Mouse (Mus musculus) urinary bladder, postnatal 36 days (tissue): ENCODE measurements at regions not wholly inside any gene's neighbourhood (a gene's known extent, or its start where the extent isn't known, plus 50 kb on each side); places are given as distances from the start of the nearest gene placed in this dataset.

Experiments
- DNase-seq, 2 experiments: peaks; one replicate each; pipeline ENCODE4 v3.0.0; 2022; ENCODE audit warnings: low spot score in 2 of 2, mixed read lengths in 1 of 2

DNA sequence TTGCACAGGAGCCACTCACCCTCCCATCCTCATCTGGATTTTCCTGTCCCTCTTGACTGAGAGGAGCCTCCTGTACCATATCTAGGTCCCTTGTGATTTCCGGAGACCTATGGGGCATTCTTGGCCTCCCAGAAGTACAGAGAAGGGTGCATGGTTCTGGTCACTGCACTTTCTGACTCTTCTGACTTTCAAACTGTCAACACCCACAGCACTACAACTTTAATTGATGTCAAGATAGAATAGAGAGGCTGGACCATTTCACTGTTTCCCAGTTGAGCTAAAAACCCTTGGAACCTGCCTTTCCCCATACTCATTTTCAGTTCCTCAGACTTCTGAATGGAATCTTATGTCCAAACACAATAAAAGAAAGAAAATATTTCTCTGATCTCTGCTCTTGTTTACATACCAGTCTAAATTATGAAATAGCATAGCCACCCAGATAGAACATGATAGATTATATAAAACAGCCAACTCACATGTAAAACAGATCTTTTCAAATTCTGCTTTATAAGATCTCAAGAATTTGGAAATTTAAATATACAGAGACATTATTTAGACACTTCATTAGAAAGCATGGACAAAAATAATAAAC is 144.2 kb downstream of the Ptger3 start:
- no peak for DNase-seq

DNA sequence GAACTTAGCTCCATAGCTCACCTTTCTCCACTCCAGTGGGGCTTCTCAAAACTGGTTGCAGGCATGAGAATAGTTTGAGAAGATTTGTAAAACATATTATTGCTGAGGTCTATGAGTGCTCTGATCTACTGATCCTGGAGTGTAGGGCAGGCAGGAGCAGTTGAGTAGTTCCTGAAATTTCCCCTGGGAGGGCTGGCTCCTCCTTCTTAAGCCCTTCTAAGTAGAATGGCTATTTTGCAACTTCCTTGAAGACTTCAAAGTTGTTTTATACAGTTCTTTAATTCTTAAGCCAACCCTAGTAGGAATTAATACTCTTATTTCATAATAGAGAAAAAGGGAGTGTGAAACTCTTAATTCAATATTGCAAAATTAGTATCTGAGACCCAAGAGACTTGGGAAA is 133.3 kb downstream of the Ptger3 start:
- no peak for DNase-seq

GRCm38 (mm10) chr3:157698529-157698928 is 131.8 kb downstream of the Ptger3 start:
- DNase-seq: no peak

- no peak for DNase-seq
Measured at GRCm38 (mm10) chr3:157695128-157696075, 128.7 kb downstream of the Ptger3 start.
